Mouse (Mus musculus) liver, adult 2 months (tissue): ENCODE measurements around the gene Als2cr12.

Experiments used
- CTCF ChIP-seq: fragments of 200-500 bp; IDR thresholded peaks from 2 replicates; pipeline ENCODE4 v1.5.1; 2011; ENCODE audit warnings: low read depth, low read length, control low read depth
- POLR2A ChIP-seq: fragments of 200-500 bp; IDR thresholded peaks from 2 replicates; pipeline ENCODE4 v1.6.1; 2011; ENCODE audit warnings: low read length, control low read depth; ENCODE audit not compliant: insufficient read depth; ENCODE audit errors: extremely low read depth

GRCm38 (mm10) chr1:58742571-58743021 lies 46.8 kb upstream of the Als2cr12 start:
- TF ChIP-seq CTCF (no peak), POLR2A (no peak)
